Mouse (Mus musculus): ENCODE measurements around the gene Dennd6b.

Gene Dennd6b

DNA sequence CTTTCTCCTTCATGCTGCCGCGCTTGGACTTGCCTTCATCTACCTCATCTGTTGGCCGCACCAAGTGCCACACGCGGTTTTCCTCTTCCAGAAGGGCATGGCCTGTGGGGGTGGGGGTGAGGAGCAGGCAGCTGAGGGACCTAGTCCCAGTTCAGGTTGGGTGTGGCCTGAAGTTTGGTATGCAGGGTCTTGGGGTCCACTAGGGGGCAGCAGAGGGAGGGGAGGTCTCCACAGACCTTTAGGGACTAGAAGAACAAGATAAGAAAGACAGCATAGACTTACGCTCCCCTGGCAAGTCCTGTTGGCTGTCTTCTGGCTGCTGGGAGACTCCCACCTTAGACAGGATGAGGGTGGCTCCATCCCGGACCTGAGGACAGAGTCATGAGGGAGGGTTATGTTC, 38.3 kb downstream of the Dennd6b start:
- DNase-seq (ENCODE audit: low spot score): no peak

- no peak for DNase-seq (ENCODE audit: low spot score)
These were observed 44.0 kb downstream of the Dennd6b start for GRCm38 (mm10) chr15:89152312-89152711.

GRCm38 (mm10) chr15:89150041-89150390, 46.3 kb downstream of the Dennd6b start:
- DNase-seq (ENCODE audit: low spot score): no peak

- no peak for DNase-seq (ENCODE audit: low spot score)
These were observed 46.8 kb downstream of the Dennd6b start, which contains the start of gene Mapk11 for GRCm38 (mm10) chr15:89149271-89150040. Mapk11 (minus strand) TSS chr15:89149628.

DNA sequence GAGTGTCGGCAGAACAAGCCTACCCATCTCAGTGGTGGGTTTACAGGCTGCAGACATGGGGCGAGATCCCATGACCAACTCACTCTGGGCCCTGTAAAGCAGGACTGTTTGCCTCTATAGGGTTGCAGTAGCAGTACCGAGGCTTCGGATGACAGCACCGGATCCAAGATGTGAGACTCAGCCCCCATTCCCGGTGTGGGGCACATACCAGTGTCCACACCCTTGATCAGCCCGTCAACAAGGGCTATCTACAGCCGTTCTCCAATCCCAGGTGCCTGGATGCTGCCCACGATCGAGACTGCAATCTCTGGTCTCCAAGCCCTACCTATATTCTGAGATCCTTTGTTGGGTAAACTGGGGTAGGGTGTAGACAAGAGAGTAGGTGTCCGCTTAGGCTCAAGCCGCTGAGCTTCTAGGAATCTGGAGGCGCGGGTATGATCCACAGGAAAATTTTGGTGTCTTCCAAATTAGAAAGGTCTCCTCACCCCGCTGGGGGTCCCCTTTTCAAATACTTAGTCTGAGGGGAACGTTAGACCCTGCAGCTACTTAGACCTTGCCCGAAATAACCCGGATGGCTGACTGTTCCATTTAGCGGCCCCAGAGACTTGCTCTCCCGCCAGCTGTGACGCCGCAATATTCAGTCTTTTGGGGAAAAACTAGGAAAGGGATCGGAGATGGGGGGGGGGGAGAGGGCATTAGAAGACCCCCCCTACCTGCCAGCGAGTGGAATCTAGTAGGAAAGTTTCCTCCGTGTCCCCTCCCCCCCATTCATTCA, 47.6 kb downstream of the Dennd6b start:
- DNase-seq (ENCODE audit: low spot score): no peak

DNA sequence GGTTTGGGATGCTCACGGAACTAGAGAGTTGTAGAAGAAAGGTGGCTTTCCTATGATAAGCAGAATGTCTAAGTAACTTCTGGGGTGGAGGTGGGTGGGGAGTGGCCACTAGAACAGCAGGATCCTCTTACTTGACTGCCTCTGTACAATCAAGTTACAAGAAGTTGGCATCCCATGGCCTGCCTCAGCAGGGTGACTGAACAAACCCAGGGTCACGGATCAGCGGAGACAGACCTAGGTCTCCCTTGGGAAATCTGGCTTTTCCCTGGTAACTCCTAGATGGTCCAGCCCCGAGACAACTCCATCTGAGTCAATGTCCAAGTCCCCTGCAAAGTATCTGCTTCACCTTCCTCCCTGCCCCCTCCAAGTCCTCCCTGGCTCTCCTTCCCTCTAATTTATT, 48.4 kb downstream of the Dennd6b start:
- no peak for DNase-seq (ENCODE audit: low spot score)

- no peak for DNase-seq (ENCODE audit: low spot score)
These were observed 48.8 kb downstream of the Dennd6b start for GRCm38 (mm10) chr15:89147456-89147855.

- DNase-seq (ENCODE audit: low spot score): no peak
These were observed 49.3 kb downstream of the Dennd6b start for GRCm38 (mm10) chr15:89147024-89147423.

DNA sequence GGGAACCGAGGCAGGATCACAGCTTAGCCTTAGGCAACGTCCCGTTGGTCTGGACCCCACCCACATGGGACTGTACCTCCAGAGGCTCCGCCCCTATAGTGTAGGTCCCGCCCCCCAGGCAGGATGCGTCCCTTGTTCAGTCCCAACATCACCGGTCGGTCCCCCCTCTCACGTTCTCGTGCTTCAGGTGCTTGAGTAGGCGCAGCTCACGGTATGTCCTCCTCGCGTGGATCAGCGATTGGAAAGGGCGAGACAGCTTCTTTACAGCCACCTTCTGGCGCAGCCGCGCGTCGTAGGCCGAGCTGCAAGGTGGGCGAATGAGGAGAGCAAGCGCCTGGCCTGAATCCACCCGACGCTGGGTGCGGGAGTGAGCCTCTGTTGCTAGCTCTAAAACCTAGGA, 49.8 kb downstream of the Dennd6b start:
- no peak for DNase-seq (ENCODE audit: low spot score)

DNA sequence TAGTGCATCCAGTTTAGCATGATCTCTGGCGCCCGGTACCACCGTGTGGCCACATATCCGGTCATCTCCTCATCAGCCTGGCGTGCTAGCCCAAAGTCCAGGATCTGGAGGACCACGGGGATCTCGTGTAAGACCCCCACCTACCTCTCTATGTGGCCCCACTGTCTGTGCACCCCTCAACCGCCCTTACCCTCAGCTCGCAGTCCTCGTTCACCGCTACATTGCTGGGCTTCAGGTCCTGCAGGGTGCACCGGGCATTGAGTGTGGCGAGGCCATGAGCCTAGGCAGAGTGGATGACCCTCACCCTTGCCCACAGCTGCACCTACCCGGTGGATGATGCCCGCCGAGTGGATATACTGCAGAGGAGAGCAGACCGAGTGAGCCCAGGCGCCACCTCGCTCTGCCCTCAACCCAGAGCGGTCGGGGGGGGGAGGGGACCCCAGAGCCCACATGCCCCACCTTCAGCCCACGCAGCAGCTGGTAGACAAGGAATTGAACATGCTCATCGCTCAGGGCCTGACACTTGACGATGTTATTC, 50.4 kb downstream of the Dennd6b start:
- no peak for DNase-seq (ENCODE audit: low spot score)

GRCm38 (mm10) chr15:89144965-89145364, 51.3 kb downstream of the Dennd6b start:
- DNase-seq (ENCODE audit: low spot score): no peak

GRCm38 (mm10) chr15:89143134-89143533, 53.2 kb downstream of the Dennd6b start:
- no peak for DNase-seq (ENCODE audit: low spot score)

DNA sequence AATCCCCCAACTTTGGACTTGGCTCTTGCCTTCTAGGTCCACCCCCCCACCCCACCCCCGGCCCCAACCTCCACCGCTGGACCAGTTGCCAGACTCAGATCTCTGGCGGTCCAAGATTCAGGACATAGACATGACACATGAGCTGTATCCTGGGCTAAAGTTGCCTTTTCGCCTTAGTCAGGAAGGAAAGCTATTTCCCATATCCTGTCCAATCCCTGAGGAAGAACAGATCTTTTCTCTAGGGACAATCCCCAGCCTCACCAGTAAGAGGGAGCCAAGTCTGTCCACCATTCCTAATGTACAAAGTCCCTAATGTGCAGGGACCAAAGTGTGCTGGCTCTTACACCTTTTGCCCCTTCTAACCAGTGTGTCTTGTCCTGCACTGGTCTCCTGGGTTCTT, 54.4 kb downstream of the Dennd6b start:
- no peak for DNase-seq (ENCODE audit: low spot score)

GRCm38 (mm10) chr15:89141443-89141842, 54.9 kb downstream of the Dennd6b start:
- DNase-seq (ENCODE audit: low spot score): no peak

GRCm38 (mm10) chr15:89140659-89141252, 55.5 kb downstream of the Dennd6b start, which contains the start of gene Mapk12:
Mapk12 (minus strand) TSS chr15:89140703.
- no peak for DNase-seq (ENCODE audit: low spot score)

DNA sequence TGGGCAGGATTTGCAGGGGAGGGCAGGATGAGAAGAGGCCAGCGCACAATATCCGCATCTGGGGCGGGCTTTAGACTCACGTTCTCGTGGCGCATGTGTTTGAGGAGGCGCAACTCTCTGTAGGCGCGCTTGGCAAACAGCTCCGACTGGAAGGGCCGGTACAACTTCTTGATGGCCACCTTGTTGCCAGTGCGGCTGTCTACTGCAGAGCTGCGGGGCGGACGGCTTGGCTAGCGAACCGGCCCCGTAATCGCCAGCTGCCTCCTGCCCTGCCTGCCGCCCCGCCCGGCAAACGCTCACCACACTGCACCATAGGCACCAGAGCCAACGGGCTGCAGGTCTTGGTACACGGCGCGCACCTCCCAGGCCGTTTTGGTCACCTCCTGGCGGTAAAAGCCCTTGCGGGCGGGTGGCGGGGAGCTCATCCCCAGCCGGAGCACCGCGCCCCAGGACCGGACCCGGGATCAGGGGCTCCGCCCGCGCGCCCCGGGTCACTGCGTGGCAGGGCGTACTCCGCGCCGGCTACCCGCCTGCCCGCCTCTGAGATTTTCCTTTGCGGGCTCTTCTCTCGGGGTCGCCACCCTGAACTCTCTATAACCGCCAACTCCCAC, 56.1 kb downstream of the Dennd6b start:
- no peak for DNase-seq (ENCODE audit: low spot score)

DNA sequence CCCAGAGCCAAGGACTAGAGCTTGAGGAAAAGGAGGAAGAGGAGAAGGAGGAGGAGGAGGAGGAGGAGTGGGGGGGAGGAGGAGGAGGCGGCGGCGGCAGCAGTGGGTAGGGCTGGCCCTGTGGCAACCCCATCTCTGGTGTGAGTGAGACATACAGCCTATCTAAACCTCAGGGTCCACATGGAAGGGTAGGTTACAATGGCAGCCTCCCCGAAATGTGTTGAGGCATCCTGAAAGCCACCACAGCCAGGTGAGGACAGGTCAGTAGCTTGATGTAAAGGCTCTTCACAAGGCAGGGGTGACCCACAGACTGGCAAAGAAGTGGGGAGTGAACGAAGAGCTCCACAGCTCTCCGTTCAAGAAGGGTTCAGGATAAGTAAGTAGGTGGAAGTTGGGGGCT, 57.8 kb downstream of the Dennd6b start:
- DNase-seq (ENCODE audit: low spot score): no peak

DNA sequence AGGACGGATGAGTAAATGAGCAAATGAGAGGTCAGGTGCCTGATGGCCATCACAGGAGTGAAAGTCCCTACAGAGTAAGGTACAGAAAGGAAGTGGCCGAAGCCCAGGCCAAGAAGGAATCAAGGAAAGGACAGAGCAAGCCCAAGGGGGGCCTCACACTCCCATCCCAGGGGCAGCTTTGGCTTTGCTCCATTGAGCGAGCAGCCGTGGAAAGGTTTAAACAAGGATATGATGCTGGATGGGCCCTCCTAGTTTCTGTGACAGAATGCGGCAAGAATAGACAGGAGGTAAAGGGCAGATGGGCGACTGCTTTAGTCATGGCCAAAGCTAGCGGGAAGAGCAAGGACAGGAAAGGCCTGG, 58.3 kb downstream of the Dennd6b start:
- no peak for DNase-seq (ENCODE audit: low spot score)

DNA sequence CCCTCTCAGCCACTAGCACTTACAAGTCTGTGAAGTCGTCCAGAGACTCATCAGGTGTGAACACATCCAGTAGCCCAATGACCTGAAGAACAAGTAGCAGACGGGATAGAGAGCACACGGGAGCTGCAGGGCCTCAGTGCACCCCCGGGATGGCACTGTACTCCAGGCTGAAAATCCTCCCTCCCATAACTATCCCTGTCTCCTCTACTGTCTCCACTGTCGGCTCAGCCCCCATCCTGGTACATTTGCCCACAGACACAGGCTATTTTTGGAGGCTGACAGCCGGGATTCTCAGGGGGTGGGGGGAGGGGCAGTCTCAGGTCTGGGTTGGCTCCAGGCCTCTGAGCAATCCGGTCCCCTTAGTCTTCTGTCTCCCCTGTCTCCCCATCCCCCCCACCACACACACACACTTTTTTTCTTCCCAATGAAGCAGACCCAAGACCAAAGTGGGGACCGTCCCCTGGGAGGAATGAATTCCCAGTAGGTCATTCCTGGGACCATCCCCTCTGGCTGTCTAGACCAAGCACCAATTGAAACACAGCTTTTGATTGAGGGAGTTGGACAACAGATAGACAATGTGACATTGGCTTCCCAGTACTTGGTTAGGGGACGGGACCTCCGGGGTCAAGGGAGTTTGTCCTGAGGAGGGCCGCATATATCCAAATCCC, 58.8 kb downstream of the Dennd6b start:
- no peak for DNase-seq (ENCODE audit: low spot score)

- no peak for DNase-seq (ENCODE audit: low spot score)
These were observed 59.7 kb downstream of the Dennd6b start for GRCm38 (mm10) chr15:89136461-89137155.

All from testis, postnatal 14 days (tissue).